Mouse (Mus musculus) ES-E14 (cell line): ENCODE data around the gene Ccdc177. TPM values are rescaled to one million over a fixed set of nuclear protein-coding genes. Genes with fewer than 3 reads are reported as not detected.

ENCODE experiments used
- DNase-seq: peaks from one replicate; pipeline ENCODE4 v3.0.0-alpha.2; 2013; ENCODE audit warnings: low read depth, low spot score
- H3K27ac ChIP-seq: 2 replicates; pipeline ENCODE4 v1.5.1; 2012; ENCODE audit warnings: low read depth, mild to moderate bottlenecking, low read length, moderate library complexity, mixed read lengths; ENCODE audit not compliant: poor library complexity, insufficient read depth, severe bottlenecking
- H3K36me3 ChIP-seq: 2 replicates; pipeline ENCODE4 v1.6.1; 2012; ENCODE audit warnings: mild to moderate bottlenecking, low read length, moderate library complexity, mixed read lengths; ENCODE audit not compliant: control insufficient read depth, poor library complexity, insufficient read depth, severe bottlenecking
- H3K4me1 ChIP-seq, 2 experiments: fragments of 150-350 bp in 1 of 2; sonication (generic) in 1 of 2; 2 replicates each; pipeline ENCODE4 v1.6.1; 2012; ENCODE audit warnings: low read length in 2 of 2, mild to moderate bottlenecking in 1 of 2, mixed read lengths in 1 of 2; ENCODE audit not compliant: control insufficient read depth in 2 of 2, insufficient read depth in 2 of 2, poor library complexity in 1 of 2
- H3K4me3 ChIP-seq, 2 experiments: fragments of 150-350 bp in 1 of 2; sonication (generic) in 1 of 2; 2 replicates each; pipeline ENCODE4 v1.5.1; 2012; ENCODE audit warnings: low read length in 2 of 2, low read depth in 1 of 2, mild to moderate bottlenecking in 1 of 2, mixed read lengths in 1 of 2; ENCODE audit not compliant: insufficient read depth in 1 of 2, poor library complexity in 1 of 2, severe bottlenecking in 1 of 2
- H3K9ac ChIP-seq: 2 replicates; pipeline ENCODE4 v1.6.1; 2012; ENCODE audit warnings: low read depth, mild to moderate bottlenecking, low read length, mixed read lengths; ENCODE audit not compliant: poor library complexity, insufficient read depth, severe bottlenecking
- H3K9me3 ChIP-seq: fragments of 150-350 bp; sonication (generic); 2 replicates; pipeline ENCODE4 v1.6.1; 2012; ENCODE audit warnings: low read depth, mild to moderate bottlenecking, low read length; ENCODE audit not compliant: control insufficient read depth, insufficient read depth
- CHD2 ChIP-seq: IDR thresholded peaks from 2 replicates; pipeline ENCODE4 v1.6.1; 2014; ENCODE audit warnings: mild to moderate bottlenecking, low read depth, low read length, inconsistent platforms
- HCFC1 ChIP-seq: IDR thresholded peaks from 2 replicates; pipeline ENCODE4 v1.6.1; 2012; ENCODE audit warnings: low read length, inconsistent platforms, borderline replicate concordance; ENCODE audit not compliant: insufficient read depth
- MAFK ChIP-seq: IDR thresholded peaks from 2 replicates; pipeline ENCODE4 v1.6.1; 2014; ENCODE audit warnings: mild to moderate bottlenecking, low read depth, low read length, inconsistent platforms; ENCODE audit not compliant: insufficient read depth
- ZC3H11A ChIP-seq: IDR thresholded peaks from 2 replicates; pipeline ENCODE4 v1.6.1; 2012; ENCODE audit warnings: low read depth, mild to moderate bottlenecking, inconsistent platforms, low read length, borderline replicate concordance
- ZNF384 ChIP-seq: IDR thresholded peaks from 2 replicates; pipeline ENCODE4 v1.6.1; 2012; ENCODE audit warnings: low read depth, low read length, inconsistent platforms
- in situ Hi-C, 2 experiments: fragments of 600-800 bp; cut with MboI; formaldehyde crosslinking; loops; one replicate each; pipeline ENCODE4 v1.15.1; 2025; ENCODE audit warnings: low sequenced_read_pairs in 2 of 2, inconsistent platforms in 1 of 2; ENCODE audit not compliant: unreplicated experiment in 2 of 2
- total RNA-seq: library from RNA; depleted of rRNA; stranded (reverse); fragments of 300-350 nt; gene quantifications from 2 replicates; pipeline ENCODE4 v1.2.3, GENCODE M21; 2012

Ccdc177 gene
- total RNA-seq, 1 experiment, result 0.40 TPM

DNA sequence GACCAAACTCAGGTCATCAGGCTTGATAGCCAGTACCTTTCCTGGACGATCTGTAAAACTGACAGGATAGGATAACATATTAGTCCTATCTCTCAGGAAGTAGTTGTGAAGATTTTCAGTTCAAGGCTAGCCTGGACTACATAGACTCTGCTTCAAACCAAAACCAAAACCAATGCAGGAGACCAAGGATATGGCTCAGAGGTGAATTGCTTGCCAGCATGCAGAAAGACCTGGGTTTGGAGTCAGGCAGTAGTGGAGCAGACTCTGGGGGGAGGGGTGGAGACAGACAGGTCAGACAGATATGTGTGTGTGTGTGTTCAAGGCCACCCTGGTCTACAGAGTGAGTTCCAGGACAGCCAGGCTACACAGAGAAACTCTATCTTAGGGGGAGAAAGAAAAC is 26.1 kb upstream of the Ccdc177 start:
- H3K4me1 ChIP-seq, result peaks cover 0 to 4% of the 10 kb centered on the region in 2 experiments; a peak in 1 of 4 replicates
- in situ Hi-C loops, result no loop called here
- H3K36me3 ChIP-seq, result no peaks in the 10 kb centered on the region
- no peak for TF ChIP-seq CHD2
- no peak for TF ChIP-seq ZC3H11A
- TF ChIP-seq MAFK, result no peak
- no peak for TF ChIP-seq HCFC1
- TF ChIP-seq ZNF384, result no peak
- no peak overlapping the region for H3K27ac ChIP-seq
- no peak overlapping the region for H3K4me3 ChIP-seq
- no peak for DNase-seq
- H3K9ac ChIP-seq, result no peak overlapping the region
- H3K9me3 ChIP-seq, result no peaks in the 10 kb centered on the region

DNA sequence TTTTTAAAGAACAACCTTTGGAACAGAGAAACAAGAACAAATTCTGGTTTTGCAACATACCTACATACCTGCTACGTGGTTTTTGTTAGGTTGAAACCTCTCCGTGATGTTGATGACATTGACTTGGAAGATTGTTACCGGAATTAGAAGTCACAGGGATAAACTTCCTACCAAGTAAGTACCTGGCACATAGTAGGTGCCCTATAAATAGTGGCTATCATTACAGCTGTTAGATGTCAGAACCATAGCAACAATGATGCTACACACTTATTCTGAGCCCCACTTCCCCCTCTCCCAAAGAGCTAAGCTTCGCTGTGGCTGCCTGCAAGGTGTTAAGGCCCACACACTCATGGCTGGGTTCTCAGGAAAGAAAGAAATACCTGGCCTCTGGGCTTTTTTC is 25.1 kb upstream of the Ccdc177 start:
- DNase-seq, result no peak
- H3K4me1 ChIP-seq, result peaks cover 0 to 4% of the 10 kb centered on the region in 2 experiments; a peak in 1 of 4 replicates
- H3K9ac ChIP-seq, result no peak overlapping the region
- H3K36me3 ChIP-seq, result no peaks in the 10 kb centered on the region
- no peak overlapping the region for H3K4me3 ChIP-seq
- no peaks in the 10 kb centered on the region for H3K9me3 ChIP-seq
- no peak overlapping the region for H3K27ac ChIP-seq
- no peak for TF ChIP-seq MAFK
- TF ChIP-seq ZC3H11A, result no peak
- no peak for TF ChIP-seq HCFC1
- TF ChIP-seq CHD2, result no peak
- TF ChIP-seq ZNF384, result no peak
- in situ Hi-C loops, result no loop called here

DNA sequence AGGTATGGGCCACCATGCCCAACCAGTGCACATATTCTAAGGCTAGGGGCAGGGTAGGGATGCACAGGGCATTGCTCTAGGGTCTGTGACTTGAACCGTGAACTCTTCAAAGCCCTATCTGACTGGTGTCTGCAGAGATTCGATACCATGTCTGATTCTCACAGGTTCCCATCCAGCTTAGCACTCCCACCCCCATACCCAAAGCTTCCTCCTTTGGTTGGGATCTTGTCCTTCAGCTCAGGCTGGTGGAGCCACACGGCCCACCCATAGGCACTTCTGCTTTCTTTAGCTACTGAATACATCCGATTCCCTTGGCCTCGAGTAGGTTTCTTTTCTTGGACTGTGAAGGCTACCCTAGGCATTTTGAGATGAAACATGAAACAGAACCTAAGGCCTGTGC is 24.5 kb upstream of the Ccdc177 start:
- no peak overlapping the region for H3K9ac ChIP-seq
- in situ Hi-C loops, result no loop called here
- DNase-seq, result no peak
- H3K36me3 ChIP-seq, result no peaks in the 10 kb centered on the region
- no peaks in the 10 kb centered on the region for H3K9me3 ChIP-seq
- peaks cover 0 to 4% of the 10 kb centered on the region in 2 experiments; a peak in 1 of 4 replicates for H3K4me1 ChIP-seq
- TF ChIP-seq MAFK (no peak), ZNF384 (no peak), HCFC1 (no peak), ZC3H11A (no peak), CHD2 (no peak)
- no peak overlapping the region for H3K4me3 ChIP-seq
- no peak overlapping the region for H3K27ac ChIP-seq

DNA sequence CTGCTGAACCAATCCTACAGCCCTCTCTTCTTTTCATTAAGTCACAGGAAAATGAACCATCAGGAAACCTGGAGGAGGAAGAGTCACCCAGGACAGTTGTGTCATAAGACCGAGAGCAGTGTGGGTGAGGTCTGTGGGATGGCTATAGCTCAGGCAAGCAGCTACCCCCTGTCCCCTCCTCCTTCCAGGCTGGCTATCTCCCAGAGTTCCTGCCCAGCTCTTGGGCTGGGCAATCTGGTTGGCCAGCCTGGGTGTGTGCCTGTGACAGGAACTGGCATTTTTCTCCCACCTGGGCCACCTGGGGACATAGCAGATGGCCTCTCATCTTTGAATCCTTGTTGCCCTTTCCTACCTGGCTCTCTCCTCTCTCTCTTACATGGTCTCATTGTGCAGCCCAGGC is 23.4 kb upstream of the Ccdc177 start:
- Histone ChIP-seq H3K4me3 (no peak overlapping the region), H3K27ac (no peak overlapping the region), H3K4me1 (peaks cover 0 to 4% of the 10 kb centered on the region in 2 experiments; a peak in 1 of 4 replicates), H3K36me3 (no peaks in the 10 kb centered on the region), H3K9me3 (no peaks in the 10 kb centered on the region), H3K9ac (no peak overlapping the region)
- TF ChIP-seq ZC3H11A (no peak), MAFK (no peak), HCFC1 (no peak)
- no peak for DNase-seq
- in situ Hi-C loops, result no loop called here

DNA sequence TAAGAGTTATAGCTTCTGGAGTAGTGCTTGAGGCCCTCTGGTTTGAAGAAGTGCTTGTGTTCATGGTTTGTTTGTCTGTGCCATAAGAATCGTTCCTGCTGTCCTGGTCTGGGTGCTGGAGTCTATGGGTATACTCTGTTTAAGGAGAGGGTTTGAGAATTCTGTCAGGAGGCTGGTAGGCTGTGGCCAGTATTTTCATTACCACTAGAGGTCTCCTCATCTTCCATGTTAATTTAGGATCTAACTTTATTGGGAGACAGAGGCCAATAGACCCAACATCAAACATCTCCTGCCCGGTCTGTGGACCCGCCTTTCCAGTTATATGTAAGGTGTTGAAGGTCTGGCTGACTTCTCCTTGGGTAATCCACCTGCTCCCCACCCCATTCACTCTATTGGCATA is 22.4 kb upstream of the Ccdc177 start:
- Histone ChIP-seq H3K9ac (no peak overlapping the region), H3K4me3 (no peak overlapping the region), H3K9me3 (no peaks in the 10 kb centered on the region), H3K27ac (no peak overlapping the region), H3K4me1 (peaks cover 0 to 4% of the 10 kb centered on the region in 2 experiments; a peak in 1 of 4 replicates), H3K36me3 (no peaks in the 10 kb centered on the region)
- TF ChIP-seq ZNF384 (no peak), MAFK (no peak), ZC3H11A (no peak), HCFC1 (no peak), CHD2 (no peak)
- no peak for DNase-seq
- in situ Hi-C loops, result no loop called here
